Mouse (Mus musculus) testis, postnatal 10 days (tissue): Measurements from ENCODE around the gene Rhox2c.
"Not testable (repeated sequence)": the region's sequence is repeated elsewhere in the genome, so short reads cannot be mapped to it uniquely, and the experiment has no call there.

ENCODE experiments used
- DNase-seq: peaks from one replicate; pipeline ENCODE4 v3.0.0; 2021; ENCODE audit warnings: low spot score

Rhox2c gene

DNA sequence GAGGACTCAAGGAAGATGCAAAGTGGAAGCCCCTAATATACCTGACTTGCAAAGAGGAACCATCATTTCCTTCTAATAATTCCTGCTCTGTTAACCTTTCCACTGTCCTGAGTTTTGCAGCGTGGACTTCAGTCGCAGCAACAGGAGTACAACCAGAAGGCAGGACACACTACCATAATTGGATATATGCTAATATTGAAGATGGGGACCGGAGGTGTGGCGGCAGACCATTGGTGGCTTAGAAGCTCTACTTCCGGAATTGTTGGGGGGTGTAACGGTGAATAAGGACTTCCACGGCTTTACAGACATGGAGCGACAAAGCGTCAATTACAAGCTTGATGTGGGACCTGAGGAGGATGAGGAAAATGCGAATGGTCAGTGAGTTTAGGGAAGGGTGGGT, at the start of gene Rhox2c:
Gene Rhox2c (plus strand): TSS at position 301 of the 400 bp plus-strand sequence.
- not testable (repeated sequence) for DNase-seq

DNA sequence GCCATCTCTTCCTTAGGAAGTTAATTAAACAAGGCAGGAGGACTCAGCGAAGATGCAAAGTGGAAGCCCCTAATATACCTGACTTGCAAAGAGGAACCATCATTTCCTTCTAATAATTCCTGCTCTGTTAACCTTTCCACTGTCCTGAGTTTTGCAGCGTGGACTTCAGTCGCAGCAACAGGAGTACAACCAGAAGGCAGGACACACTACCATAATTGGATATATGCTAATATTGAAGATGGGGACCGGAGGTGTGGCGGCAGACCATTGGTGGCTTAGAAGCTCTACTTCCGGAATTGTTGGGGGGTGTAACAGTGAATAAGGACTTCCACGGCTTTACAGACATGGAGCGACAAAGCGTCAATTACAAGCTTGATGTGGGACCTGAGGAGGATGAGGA, 41.7 kb upstream of the Rhox2c start, which contains the start of gene Rhox2b:
Gene Rhox2b (plus strand): TSS at position 301 of the 400 bp plus-strand sequence.
- not testable (repeated sequence) for DNase-seq

- not testable (repeated sequence) for DNase-seq
These were observed 21.3 kb upstream of the Rhox2c start, which contains the start of gene Rhox4b for GRCm38 (mm10) chrX:37432194-37432593. TSS of gene Rhox4b (plus strand) at chrX:37432494.

- not testable (repeated sequence) for DNase-seq
These were observed 4.8 kb downstream of the Rhox2c start, which contains the start of gene Rhox3c for GRCm38 (mm10) chrX:37458285-37458684. TSS of gene Rhox3c (plus strand) at chrX:37458585.

GRCm38 (mm10) chrX:37480037-37480436, 26.6 kb downstream of the Rhox2c start, which contains the start of gene Rhox4c:
TSS of gene Rhox4c (plus strand) at chrX:37480337.
- DNase-seq: not testable (repeated sequence)

DNA sequence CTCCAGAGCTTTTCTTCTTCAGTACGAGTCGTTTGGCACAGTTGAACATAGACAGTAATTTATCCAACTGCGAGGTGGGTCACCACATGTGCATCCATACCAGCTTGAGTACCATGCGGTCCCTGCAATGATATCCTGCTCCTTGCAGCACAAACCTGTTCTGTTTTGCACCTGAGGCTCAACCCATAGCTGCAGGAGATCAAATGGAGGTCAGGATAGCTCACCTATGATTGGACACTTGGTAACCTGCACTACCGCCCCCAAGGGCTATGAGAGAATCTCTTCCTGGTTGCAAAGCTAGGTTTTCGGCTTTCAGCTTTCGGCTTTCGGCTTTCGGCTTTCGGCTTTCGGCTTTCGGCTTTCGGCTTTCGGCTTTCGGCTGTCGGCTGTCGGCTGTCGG, 60.6 kb downstream of the Rhox2c start, which contains the start of gene Rhox4d:
Gene Rhox4d (plus strand): TSS at position 301 of the 400 bp plus-strand sequence.
- not testable (repeated sequence) for DNase-seq
